Mouse (Mus musculus) heart, adult 2 months (tissue): ENCODE measurements at regions not wholly inside any gene's neighbourhood (a gene's known extent, or its start where the extent isn't known, plus 50 kb on each side); places are given as distances from the start of the nearest gene placed in this dataset.
"Not testable (repeated sequence)": the region's sequence is repeated elsewhere in the genome, so short reads cannot be mapped to it uniquely, and the experiment has no call there.

ENCODE experiments used
- DNase-seq, 2 experiments: peaks; one replicate each; pipeline ENCODE4 v3.0.0; 2021
- H3K27ac ChIP-seq: fragments of 200-600 bp; 2 replicates; pipeline ENCODE4 v1.8.1; 2022
- H3K27me3 ChIP-seq: fragments of 200-500 bp; 2 replicates; pipeline ENCODE4 v1.6.1; 2012; ENCODE audit warnings: mild to moderate bottlenecking, low read length, inconsistent platforms, mixed read lengths; ENCODE audit not compliant: control insufficient read depth, insufficient read depth
- H3K36me3 ChIP-seq: fragments of 200-500 bp; 2 replicates; pipeline ENCODE4 v1.6.1; 2012; ENCODE audit warnings: low read length, inconsistent platforms; ENCODE audit not compliant: control insufficient read depth, insufficient read depth
- H3K4me1 ChIP-seq: fragments of 200-500 bp; 2 replicates; pipeline ENCODE4 v1.6.1; 2011; ENCODE audit warnings: low read length; ENCODE audit not compliant: control insufficient read depth, insufficient read depth
- H3K4me3 ChIP-seq: fragments of 200-600 bp; 2 replicates; pipeline ENCODE4 v1.8.1; 2022
- H3K79me2 ChIP-seq: fragments of 200-500 bp; replicated peaks from 2 replicates; pipeline ENCODE4 v1.6.1; 2012; ENCODE audit warnings: mild to moderate bottlenecking, inconsistent platforms, low read length, moderate library complexity, mixed read lengths; ENCODE audit not compliant: control insufficient read depth, insufficient read depth
- H3K9ac ChIP-seq: fragments of 200-500 bp; 2 replicates; pipeline ENCODE4 v1.6.1; 2012; ENCODE audit warnings: low read depth, mild to moderate bottlenecking, control low read depth, inconsistent platforms, low read length, mixed read lengths
- CTCF ChIP-seq: fragments of 200-600 bp; IDR thresholded peaks from 2 replicates; pipeline ENCODE4 v1.8.1; 2022; ENCODE audit warnings: antibody characterized with exemption, mild to moderate bottlenecking, moderate library complexity
- EP300 ChIP-seq: fragments of 200-500 bp; IDR thresholded peaks from 2 replicates; pipeline ENCODE4 v1.6.1; 2011; ENCODE audit warnings: low read depth, low read length, control low read depth; ENCODE audit not compliant: insufficient read depth
- POLR2A ChIP-seq: fragments of 200-500 bp; IDR thresholded peaks from 2 replicates; pipeline ENCODE4 v1.6.1; 2011; ENCODE audit warnings: mild to moderate bottlenecking, low read depth, low read length, control low read depth; ENCODE audit not compliant: insufficient read depth
- WGBS: fragments of 180-500 bp; shearing (Covaris S2); methylation state at CpG from one replicate; pipeline ENCODE4 v1.1.7; 2018; 5-methylcytosine and 5-hydroxymethylcytosine counted together
- intact Hi-C: fragments of 180-260 bp; cut with DNase I; formaldehyde crosslinking; loops from one replicate; pipeline ENCODE4 v1.15.1; 2025

DNA sequence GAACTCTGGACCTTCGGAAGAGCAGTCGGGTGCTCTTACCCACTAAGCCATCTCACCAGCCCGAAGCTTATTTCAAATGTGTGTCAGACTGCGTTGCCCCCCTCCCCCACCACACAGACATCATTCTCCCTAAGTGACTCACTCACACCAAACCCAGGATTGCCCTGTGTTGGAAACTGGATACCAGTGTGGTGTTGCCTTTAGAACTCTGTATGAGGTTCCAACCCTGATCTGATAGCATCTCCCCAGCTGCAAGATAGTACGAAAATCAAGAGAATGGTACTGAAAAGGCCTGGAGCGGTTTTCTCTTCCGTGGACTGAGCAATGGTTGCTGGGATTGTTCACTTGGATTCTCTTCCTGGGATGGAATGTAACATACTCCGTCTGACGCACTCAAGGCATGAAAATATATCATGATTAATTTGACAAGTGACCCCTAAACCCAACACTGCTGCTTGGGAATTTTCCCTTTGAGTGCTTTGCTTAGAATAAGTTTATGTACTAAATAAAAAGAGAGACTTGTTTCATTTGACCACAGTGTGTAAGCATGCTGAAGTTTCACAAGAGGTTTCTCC lies 63.0 kb downstream of the Hand2 start:
- H3K4me1 ChIP-seq, result no peaks in the 10 kb centered on the region
- WGBS, result 75% methylated on average over 9 of the region's 9 CpGs
- H3K36me3 ChIP-seq, result no peaks in the 10 kb centered on the region
- H3K27me3 ChIP-seq, result no peaks in the 10 kb centered on the region
- no peak overlapping the region for H3K27ac ChIP-seq
- H3K4me3 ChIP-seq, result no peak overlapping the region
- no peak overlapping the region for H3K9ac ChIP-seq
- no peaks in the 10 kb centered on the region for H3K79me2 ChIP-seq
- no peak for DNase-seq
- TF ChIP-seq EP300 (no peak), POLR2A (no peak)
- intact Hi-C loops, result no loop called here

DNA sequence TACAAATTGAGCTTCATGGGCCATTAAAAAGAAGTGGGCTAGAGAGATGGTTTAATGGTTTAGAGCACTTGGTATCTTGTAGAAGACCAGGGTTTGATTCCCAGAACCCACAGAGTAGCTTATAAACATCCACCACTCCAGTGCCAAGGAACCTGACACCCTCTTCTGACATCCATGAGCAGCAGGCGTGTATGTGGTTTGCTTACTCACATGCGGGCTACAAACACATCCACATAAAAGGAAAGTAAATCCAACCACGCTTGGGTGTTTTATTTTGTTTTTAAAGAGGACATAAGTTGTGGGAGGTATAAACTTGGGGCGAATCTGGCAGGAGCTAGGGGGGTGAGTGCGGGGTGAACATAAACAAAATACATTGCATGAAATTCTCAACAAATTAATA lies 66.8 kb downstream of the Hand2 start:
- H3K27me3 ChIP-seq, result no peaks in the 10 kb centered on the region
- WGBS, result 90% methylated on average over 5 of the region's 5 CpGs
- no peak for DNase-seq
- no peak overlapping the region for H3K9ac ChIP-seq
- no peak overlapping the region for H3K27ac ChIP-seq
- no peaks in the 10 kb centered on the region for H3K36me3 ChIP-seq
- no peaks in the 10 kb centered on the region for H3K79me2 ChIP-seq
- no peak for TF ChIP-seq POLR2A
- TF ChIP-seq EP300, result no peak
- no peak for TF ChIP-seq CTCF
- H3K4me3 ChIP-seq, result no peak overlapping the region
- H3K4me1 ChIP-seq, result no peaks in the 10 kb centered on the region
- intact Hi-C loops, result no loop called here

DNA sequence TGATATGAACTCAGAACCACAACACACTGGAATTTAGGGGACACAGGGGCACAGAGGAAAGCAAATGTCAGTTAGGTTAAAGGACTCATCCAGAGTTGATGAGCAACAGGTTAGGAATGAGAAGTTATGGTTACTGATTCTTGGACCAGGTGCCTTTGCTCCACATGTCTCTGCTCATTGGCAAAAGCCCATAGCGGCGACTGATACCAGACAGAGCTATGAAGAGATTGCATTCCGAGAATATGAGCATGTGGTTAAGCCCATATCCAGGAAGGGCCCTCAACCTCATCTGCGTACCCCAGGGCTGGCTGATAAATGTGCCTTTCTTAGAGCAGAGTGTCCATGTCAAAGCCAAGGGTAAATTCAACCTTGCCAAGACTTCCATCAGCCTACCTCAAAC lies 67.1 kb upstream of the Scrg1 start:
- H3K4me1 ChIP-seq, result no peaks in the 10 kb centered on the region
- TF ChIP-seq CTCF, result no peak
- no peak for TF ChIP-seq EP300
- no peak for TF ChIP-seq POLR2A
- H3K79me2 ChIP-seq, result no peaks in the 10 kb centered on the region
- peak overlapping the region; percentile 23; the same call in 1 of the 2 replicates for H3K27ac ChIP-seq
- H3K36me3 ChIP-seq, result no peaks in the 10 kb centered on the region
- no peak overlapping the region for H3K9ac ChIP-seq
- no peaks in the 10 kb centered on the region for H3K27me3 ChIP-seq
- 61% methylated on average over 4 of the region's 4 CpGs for WGBS
- intact Hi-C loops, result no loop called here
- DNase-seq, result peak in 1 of 2 experiments; percentile 40
- no peak overlapping the region for H3K4me3 ChIP-seq

DNA sequence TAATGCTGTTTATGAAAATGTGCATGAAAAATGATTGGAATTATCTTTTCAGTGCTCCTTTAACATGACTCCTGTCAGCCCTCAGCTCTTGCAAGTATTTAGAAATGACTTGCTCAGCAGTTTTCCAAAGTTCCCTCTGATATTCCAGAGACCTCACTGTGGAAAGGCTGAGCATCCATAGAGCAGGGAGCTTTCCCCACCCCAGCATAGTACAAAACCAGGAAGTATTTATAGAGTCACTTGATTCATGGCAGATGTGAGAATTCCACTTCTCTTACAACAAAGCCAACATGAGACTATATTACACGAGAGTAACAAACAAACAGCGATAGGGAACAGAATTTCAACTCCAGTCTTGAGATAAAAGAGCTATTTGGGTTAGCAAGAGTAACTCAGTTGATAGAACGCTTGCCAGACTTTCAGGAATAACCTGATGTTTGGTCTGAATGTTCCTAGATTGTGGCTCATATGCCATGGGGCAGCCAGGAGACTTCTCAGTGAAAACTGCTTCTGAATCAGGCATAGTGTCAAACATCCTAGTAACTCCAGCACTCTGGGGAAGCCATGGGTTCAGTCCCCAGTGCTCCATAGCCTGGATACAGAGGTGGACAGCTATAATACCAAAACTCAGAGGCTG lies 57.6 kb upstream of the Scrg1 start:
- TF ChIP-seq POLR2A, result no peak
- no peak for TF ChIP-seq CTCF
- no peak for TF ChIP-seq EP300
- Histone ChIP-seq H3K4me3 (no peak overlapping the region), H3K9ac (no peak overlapping the region), H3K79me2 (no peaks in the 10 kb centered on the region), H3K36me3 (no peaks in the 10 kb centered on the region), H3K4me1 (no peaks in the 10 kb centered on the region), H3K27ac (peak overlapping the region; percentile 52), H3K27me3 (no peaks in the 10 kb centered on the region)
- intact Hi-C loops, result no loop called here
- DNase-seq, result no peak
- WGBS, result 32% methylated on average over 3 of the region's 3 CpGs

DNA sequence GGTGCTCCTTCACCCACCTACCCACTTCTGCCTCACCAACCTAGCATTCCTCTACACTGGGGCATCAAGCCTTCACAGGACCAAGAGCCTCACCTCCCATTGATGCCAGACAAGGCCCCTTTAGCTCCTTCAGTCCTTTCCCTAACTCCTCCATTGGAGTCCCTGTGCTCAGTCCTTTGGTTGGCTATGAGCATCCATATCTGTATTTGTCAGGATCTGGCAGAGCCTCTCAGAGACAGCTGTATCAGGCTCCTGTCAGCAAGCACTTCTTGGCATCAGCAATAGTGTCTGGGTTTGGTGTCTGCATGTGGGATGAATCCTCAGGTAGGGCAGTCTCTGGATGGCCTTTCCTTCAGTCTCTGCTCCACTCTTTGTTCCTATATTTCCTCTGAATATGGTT lies 55.6 kb upstream of the Scrg1 start:
- H3K36me3 ChIP-seq, H3K4me1 ChIP-seq, intact Hi-C loops, H3K4me3 ChIP-seq, H3K79me2 ChIP-seq, H3K9ac ChIP-seq, H3K27me3 ChIP-seq, DNase-seq: not testable (repeated sequence)
- H3K27ac ChIP-seq, result peak overlapping the region; percentile 86

DNA sequence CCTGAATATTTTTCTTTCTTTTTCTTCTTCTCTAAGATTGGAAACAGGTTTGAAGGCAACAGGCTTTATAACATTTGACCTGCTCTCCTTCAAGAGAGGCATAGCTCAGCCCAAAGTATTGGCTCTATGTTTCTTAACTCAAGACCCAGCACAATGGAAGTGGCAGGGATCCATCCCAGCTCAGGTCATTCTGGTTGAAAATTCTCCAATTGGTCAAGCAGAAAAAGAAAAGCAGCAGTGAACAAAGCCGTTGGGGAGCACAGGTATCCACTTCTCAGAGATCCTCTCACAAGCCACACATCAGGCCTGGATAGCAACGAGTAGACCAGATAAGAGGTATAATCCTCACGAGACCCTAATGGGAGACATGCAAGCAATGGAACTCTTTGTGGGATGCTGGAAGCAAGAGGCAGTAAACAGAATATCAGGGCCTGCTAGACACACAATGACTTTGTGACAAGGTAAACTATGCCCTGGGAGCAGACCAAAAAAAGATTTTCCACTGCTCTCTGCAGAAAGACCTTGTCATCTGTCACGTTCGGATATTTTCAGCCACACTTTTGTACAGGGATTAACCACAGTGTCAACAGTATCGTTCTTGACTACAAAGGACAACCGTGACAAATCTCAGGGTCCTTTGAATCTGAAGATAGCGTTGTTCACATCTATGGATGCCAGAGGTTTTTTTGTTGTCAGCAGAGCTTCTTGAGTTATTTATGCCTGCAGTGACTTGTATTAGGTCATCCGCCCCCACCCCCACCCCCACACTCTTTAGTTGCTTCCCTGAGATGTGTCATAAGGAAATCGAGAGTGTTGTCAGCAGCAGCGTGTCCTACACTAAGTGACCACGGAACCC lies 54.7 kb upstream of the Scrg1 start:
- no peak overlapping the region for H3K4me3 ChIP-seq
- H3K27ac ChIP-seq, result peak overlapping the region; percentile 86
- intact Hi-C loops, result no loop called here
- H3K36me3 ChIP-seq, result no peaks in the 10 kb centered on the region
- no peak for TF ChIP-seq EP300
- TF ChIP-seq POLR2A, result no peak
- TF ChIP-seq CTCF, result no peak
- no peak overlapping the region for H3K9ac ChIP-seq
- WGBS, result 29% methylated on average over 12 of the region's 12 CpGs
- no peaks in the 10 kb centered on the region for H3K79me2 ChIP-seq
- peak in 1 of 2 experiments; percentile 22 for DNase-seq
- no peaks in the 10 kb centered on the region for H3K27me3 ChIP-seq
- no peaks in the 10 kb centered on the region for H3K4me1 ChIP-seq
